Mouse (Mus musculus) stomach, postnatal 0 days (tissue): ENCODE measurements at regions not wholly inside any gene's neighbourhood (a gene's known extent, or its start where the extent isn't known, plus 50 kb on each side); places are given as distances from the start of the nearest gene placed in this dataset.

ENCODE experiments used
- ATAC-seq: fragments of 200-750 bp; cut with Nextera tagmentation; 2 replicates; pipeline ENCODE4 v1.8.0; 2017; ENCODE audit not compliant: low FRiP score, low TSS enrichment
- DNase-seq: peaks from one replicate; pipeline ENCODE4 v3.0.0-alpha.2; 2016; ENCODE audit warnings: low spot score
- H3K27ac ChIP-seq: fragments of 300-500 bp; sonication (generic); replicated peaks from 2 replicates; pipeline ENCODE4 v1.5.1; 2014; ENCODE audit warnings: mild to moderate bottlenecking, control low read depth
- H3K27me3 ChIP-seq: fragments of 300-500 bp; sonication (generic); 2 replicates; pipeline ENCODE4 v1.6.1; 2014; ENCODE audit warnings: low read length; ENCODE audit not compliant: control insufficient read depth, insufficient read depth
- H3K36me3 ChIP-seq: fragments of 300-500 bp; sonication (generic); 2 replicates; pipeline ENCODE4 v1.6.1; 2014; ENCODE audit warnings: low read length, mixed read lengths; ENCODE audit not compliant: control insufficient read depth, insufficient read depth
- H3K4me1 ChIP-seq: fragments of 300-500 bp; sonication (generic); replicated peaks from 2 replicates; pipeline ENCODE4 v1.6.1; 2014; ENCODE audit warnings: antibody characterized with exemption; ENCODE audit not compliant: control insufficient read depth, insufficient read depth
- H3K4me2 ChIP-seq: fragments of 300-500 bp; sonication (generic); replicated peaks from 2 replicates; pipeline ENCODE4 v1.6.1; 2014; ENCODE audit warnings: low read depth, mild to moderate bottlenecking, control low read depth, moderate library complexity
- H3K4me3 ChIP-seq: fragments of 300-500 bp; sonication (generic); 2 replicates; pipeline ENCODE4 v1.5.1; 2014; ENCODE audit warnings: low read depth, low read length, control low read depth
- H3K9ac ChIP-seq: fragments of 300-500 bp; sonication (generic); 2 replicates; pipeline ENCODE4 v1.6.1; 2014; ENCODE audit warnings: mild to moderate bottlenecking, low read length, control low read depth, mixed read lengths
- H3K9me3 ChIP-seq: fragments of 300-500 bp; sonication (generic); 2 replicates; pipeline ENCODE4 v1.6.1; 2016; ENCODE audit warnings: low read length; ENCODE audit not compliant: control insufficient read depth
- CTCF ChIP-seq: IDR thresholded peaks from 2 replicates; pipeline ENCODE4 v1.5.1; 2016; ENCODE audit warnings: antibody characterized with exemption, low read depth, mild to moderate bottlenecking, moderate library complexity
- EP300 ChIP-seq: optimal IDR thresholded peaks from 2 replicates; pipeline ENCODE3; 2016; ENCODE audit warnings: antibody characterized with exemption
- WGBS: fragments of 180-500 bp; shearing (Covaris S2); extraction: QIAGEN DNeasy Blood & Tissue Kit; methylation state at CpG from one replicate; pipeline ENCODE4 v1.1.7; 2014; 5-methylcytosine and 5-hydroxymethylcytosine counted together

- no peaks in the 10 kb centered on the region for H3K4me1 ChIP-seq
- no peak overlapping the region for H3K27ac ChIP-seq
- TF ChIP-seq EP300 (no peak), CTCF (no peak)
- H3K9me3 ChIP-seq: no peaks in the 10 kb centered on the region
- H3K4me2 ChIP-seq: no peak overlapping the region
- WGBS: 71% methylated on average over 5 of the region's 5 CpGs
- ATAC-seq (no peak), DNase-seq (no peak)
- no peaks in the 10 kb centered on the region for H3K36me3 ChIP-seq
- no peaks in the 10 kb centered on the region for H3K27me3 ChIP-seq
- H3K4me3 ChIP-seq: no peak overlapping the region
- no peak overlapping the region for H3K9ac ChIP-seq
These were observed 66.3 kb downstream of the Fam50b start for GRCm38 (mm10) chr13:34800906-34801305.

- Histone ChIP-seq H3K9ac (no peak overlapping the region), H3K4me1 (no peaks in the 10 kb centered on the region), H3K27ac (no peak overlapping the region), H3K4me3 (no peak overlapping the region), H3K4me2 (no peak overlapping the region), H3K36me3 (no peaks in the 10 kb centered on the region), H3K9me3 (no peaks in the 10 kb centered on the region), H3K27me3 (no peaks in the 10 kb centered on the region)
- no peak for TF ChIP-seq CTCF
- no peak for TF ChIP-seq EP300
- DNase-seq (peak; percentile 40), ATAC-seq (no peak)
- 52% methylated on average over 9 of the region's 9 CpGs for WGBS
These were observed 68.5 kb upstream of the Prpf4b start for GRCm38 (mm10) chr13:34806532-34807092.

- H3K4me1 ChIP-seq: peaks cover 2% of the 10 kb centered on the region; the same call in 1 of the 2 replicates
- no peaks in the 10 kb centered on the region for H3K9me3 ChIP-seq
- H3K27me3 ChIP-seq: no peaks in the 10 kb centered on the region
- no peak for ATAC-seq
- WGBS: 85% methylated on average over 1 of the region's 1 CpGs
- no peak for DNase-seq
- H3K9ac ChIP-seq: no peak overlapping the region
- no peaks in the 10 kb centered on the region for H3K36me3 ChIP-seq
- TF ChIP-seq EP300 (no peak), CTCF (no peak)
- H3K27ac ChIP-seq: no peak overlapping the region
- no peak overlapping the region for H3K4me3 ChIP-seq
- H3K4me2 ChIP-seq: no peak overlapping the region
These were observed 65.6 kb upstream of the Prpf4b start for GRCm38 (mm10) chr13:34809536-34809935.

- no peaks in the 10 kb centered on the region for H3K36me3 ChIP-seq
- peak overlapping the region; percentile 29; the same call in 1 of the 2 replicates for H3K4me2 ChIP-seq
- no peak overlapping the region for H3K9ac ChIP-seq
- H3K4me3 ChIP-seq: no peak overlapping the region
- no peaks in the 10 kb centered on the region for H3K27me3 ChIP-seq
- H3K4me1 ChIP-seq: peaks cover 3% of the 10 kb centered on the region; the same call in 1 of the 2 replicates
- TF ChIP-seq CTCF (no peak), EP300 (no peak)
- ATAC-seq (0 out of 2 replicates have a peak, but pooled peaks have one; percentile 29), DNase-seq (peak; percentile 39)
- no peaks in the 10 kb centered on the region for H3K9me3 ChIP-seq
- no peak overlapping the region for H3K27ac ChIP-seq
- WGBS: 26% methylated on average over 18 of the region's 18 CpGs
These were observed 60.7 kb upstream of the Prpf4b start for GRCm38 (mm10) chr13:34814161-34815056.

- no peak overlapping the region for H3K27ac ChIP-seq
- no peak for ATAC-seq
- 52% methylated on average over 3 of the region's 3 CpGs for WGBS
- H3K9me3 ChIP-seq: no peaks in the 10 kb centered on the region
- H3K36me3 ChIP-seq: no peaks in the 10 kb centered on the region
- H3K4me1 ChIP-seq: peaks cover 3% of the 10 kb centered on the region; the same call in 1 of the 2 replicates
- no peak overlapping the region for H3K9ac ChIP-seq
- H3K4me2 ChIP-seq: no peak overlapping the region
- no peak for DNase-seq
- H3K27me3 ChIP-seq: no peaks in the 10 kb centered on the region
- no peak for TF ChIP-seq CTCF
- TF ChIP-seq EP300: no peak
- H3K4me3 ChIP-seq: no peak overlapping the region
These were observed 60.1 kb upstream of the Prpf4b start for GRCm38 (mm10) chr13:34815057-34815410.

- 33% methylated on average over 5 of the region's 5 CpGs for WGBS
- Histone ChIP-seq H3K4me3 (no peak overlapping the region), H3K27me3 (no peaks in the 10 kb centered on the region; the same call in 1 of the 2 replicates), H3K9me3 (no peaks in the 10 kb centered on the region), H3K4me1 (peaks cover 3% of the 10 kb centered on the region; the same call in 1 of the 2 replicates), H3K9ac (no peak overlapping the region), H3K4me2 (no peak overlapping the region), H3K36me3 (no peaks in the 10 kb centered on the region), H3K27ac (no peak overlapping the region)
- TF ChIP-seq CTCF (no peak), EP300 (no peak)
- DNase-seq (no peak), ATAC-seq (peak; percentile 50; the same call in 1 of the 2 replicates)
These were observed 56.9 kb upstream of the Prpf4b start for GRCm38 (mm10) chr13:34818211-34818610.
